Mouse (Mus musculus) C2C12 (cell line): ENCODE results near the gene Csmd2.

Experiments used
- CTCF ChIP-seq: IDR thresholded peaks from one replicate; pipeline ENCODE4 v1.5.1; 2011; ENCODE audit not compliant: control insufficient read depth, insufficient read depth, insufficient read length
- MYOD1 ChIP-seq: IDR thresholded peaks from one replicate; pipeline ENCODE4 v1.6.1; 2011; ENCODE audit warnings: low read depth; ENCODE audit not compliant: control insufficient read depth, insufficient read length
- MYOG ChIP-seq: IDR thresholded peaks from one replicate; pipeline ENCODE4 v1.6.1; 2011; ENCODE audit not compliant: control insufficient read depth, insufficient read length; ENCODE audit errors: extremely low read depth
- USF1 ChIP-seq: IDR thresholded peaks from one replicate; pipeline ENCODE4 v1.6.1; 2011; ENCODE audit warnings: low read depth, mild to moderate bottlenecking, control low read depth, moderate library complexity

DNA sequence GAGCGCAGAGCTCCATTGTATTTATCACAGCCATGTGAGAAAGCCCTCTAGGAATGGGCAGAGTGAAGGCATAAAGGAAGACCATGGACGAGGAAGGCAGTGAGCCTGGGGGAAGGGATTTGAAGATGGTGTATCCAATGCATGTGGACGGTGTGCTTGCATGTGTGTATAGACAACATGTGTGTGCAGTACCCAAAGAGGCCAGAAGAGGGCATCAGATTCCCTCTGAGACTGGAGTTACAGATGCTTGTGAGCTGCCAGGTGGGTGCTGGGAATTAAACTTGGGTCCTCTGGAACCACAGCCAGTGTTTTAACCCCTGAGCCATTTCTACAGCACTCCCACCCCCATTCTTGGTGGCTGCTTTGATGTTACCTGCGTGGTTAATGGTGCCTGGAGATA lies 137.1 kb downstream of the Csmd2 start:
- TF ChIP-seq CTCF: no peak
- no peak for TF ChIP-seq USF1
- TF ChIP-seq MYOD1: no peak
- TF ChIP-seq MYOG: no peak
